Mouse (Mus musculus) lung, adult 2 months (tissue): ENCODE data around the gene Adgrv1.

Experiments used
- CTCF ChIP-seq: fragments of 200-500 bp; IDR thresholded peaks from 2 replicates; pipeline ENCODE4 v1.5.1; 2011; ENCODE audit warnings: mild to moderate bottlenecking, low read length, control low read depth; ENCODE audit not compliant: insufficient read depth
- POLR2A ChIP-seq: fragments of 200-500 bp; IDR thresholded peaks from 2 replicates; pipeline ENCODE4 v1.6.1; 2011; ENCODE audit warnings: low read depth, mild to moderate bottlenecking, control low read depth, low read length, borderline replicate concordance; ENCODE audit errors: extremely low read depth

- TF ChIP-seq CTCF (peak; percentile 83), POLR2A (no peak)
Measured at GRCm38 (mm10) chr13:81155322-81155721, 477.6 kb downstream of the Adgrv1 start.
